Mouse (Mus musculus) heart, embryonic 14.5 days (tissue): Measurements from ENCODE around the gene Ppfibp2. TPM values are rescaled to one million over a fixed set of nuclear protein-coding genes. Genes with fewer than 3 reads are reported as not detected.

Source experiments
- ATAC-seq: fragments of 200-750 bp; cut with Nextera tagmentation; 2 replicates; pipeline ENCODE4 v1.8.0; 2017; ENCODE audit warnings: low read depth, moderate TSS enrichment; ENCODE audit not compliant: insufficient number of reproducible peaks, insufficient read depth, low FRiP score
- H3K27ac ChIP-seq, 2 experiments: fragments of 200-500 bp in 1 of 2; fragments of 300-500 bp in 1 of 2; sonication (generic) in 1 of 2; replicated peaks in 1 of 2; 2 replicates each; pipeline ENCODE4 v1.5.1; 2012 to 2014; ENCODE audit warnings: low read depth in 2 of 2, low read length in 2 of 2, control low read depth in 1 of 2, mild to moderate bottlenecking in 1 of 2, mixed read lengths in 1 of 2; ENCODE audit not compliant: control insufficient read depth in 1 of 2, insufficient read depth in 1 of 2
- H3K27me3 ChIP-seq: fragments of 300-500 bp; sonication (generic); 2 replicates; pipeline ENCODE4 v1.6.1; 2014; ENCODE audit warnings: mild to moderate bottlenecking, low read length, control low read depth; ENCODE audit not compliant: control insufficient read depth, insufficient read depth
- H3K36me3 ChIP-seq: fragments of 300-500 bp; sonication (generic); 2 replicates; pipeline ENCODE4 v1.6.1; 2014; ENCODE audit warnings: mild to moderate bottlenecking, control low read depth, low read length, mixed read lengths; ENCODE audit not compliant: control insufficient read depth, insufficient read depth
- H3K4me1 ChIP-seq, 2 experiments: fragments of 200-500 bp in 1 of 2; fragments of 300-500 bp in 1 of 2; sonication (generic) in 1 of 2; 2 replicates each; pipeline ENCODE4 v1.6.1; 2012 to 2014; ENCODE audit warnings: low read length in 2 of 2, control low read depth in 1 of 2, mixed read lengths in 1 of 2; ENCODE audit not compliant: control insufficient read depth in 2 of 2, insufficient read depth in 2 of 2
- H3K4me2 ChIP-seq: fragments of 300-500 bp; sonication (generic); 2 replicates; pipeline ENCODE4 v1.6.1; 2014; ENCODE audit warnings: mild to moderate bottlenecking, low read length
- H3K4me3 ChIP-seq, 2 experiments: fragments of 200-500 bp in 1 of 2; fragments of 300-500 bp in 1 of 2; sonication (generic) in 1 of 2; 2 replicates each; pipeline ENCODE4 v1.5.1; 2012 to 2014; ENCODE audit warnings: low read length in 2 of 2, mild to moderate bottlenecking in 2 of 2, control low read depth in 1 of 2, low read depth in 1 of 2, moderate library complexity in 1 of 2; ENCODE audit not compliant: control insufficient read depth in 1 of 2, insufficient read depth in 1 of 2
- H3K9ac ChIP-seq: fragments of 300-500 bp; sonication (generic); 2 replicates; pipeline ENCODE4 v1.6.1; 2014; ENCODE audit warnings: mild to moderate bottlenecking, low read length
- H3K9me3 ChIP-seq: fragments of 300-500 bp; sonication (generic); 2 replicates; pipeline ENCODE4 v1.6.1; 2016; ENCODE audit warnings: low read length, control low read depth; ENCODE audit not compliant: control insufficient read depth
- WGBS: fragments of 180-500 bp; shearing (Covaris S2); extraction: QIAGEN DNeasy Blood & Tissue Kit; methylation state at CpG from one replicate; pipeline ENCODE4 v1.1.7; 2014; 5-methylcytosine and 5-hydroxymethylcytosine counted together
- polyA plus RNA-seq: library from polyadenylated mRNA; unstranded; fragments of >200 nt; fragmentation: Nextera tagmentation; extraction: Ambion mirVana; gene quantifications from 2 replicates; pipeline ENCODE4 v1.2.1, GENCODE M21; 2014

Gene Ppfibp2
- polyA plus RNA-seq, 1 experiment from 2014 or later: 7.3 TPM

DNA sequence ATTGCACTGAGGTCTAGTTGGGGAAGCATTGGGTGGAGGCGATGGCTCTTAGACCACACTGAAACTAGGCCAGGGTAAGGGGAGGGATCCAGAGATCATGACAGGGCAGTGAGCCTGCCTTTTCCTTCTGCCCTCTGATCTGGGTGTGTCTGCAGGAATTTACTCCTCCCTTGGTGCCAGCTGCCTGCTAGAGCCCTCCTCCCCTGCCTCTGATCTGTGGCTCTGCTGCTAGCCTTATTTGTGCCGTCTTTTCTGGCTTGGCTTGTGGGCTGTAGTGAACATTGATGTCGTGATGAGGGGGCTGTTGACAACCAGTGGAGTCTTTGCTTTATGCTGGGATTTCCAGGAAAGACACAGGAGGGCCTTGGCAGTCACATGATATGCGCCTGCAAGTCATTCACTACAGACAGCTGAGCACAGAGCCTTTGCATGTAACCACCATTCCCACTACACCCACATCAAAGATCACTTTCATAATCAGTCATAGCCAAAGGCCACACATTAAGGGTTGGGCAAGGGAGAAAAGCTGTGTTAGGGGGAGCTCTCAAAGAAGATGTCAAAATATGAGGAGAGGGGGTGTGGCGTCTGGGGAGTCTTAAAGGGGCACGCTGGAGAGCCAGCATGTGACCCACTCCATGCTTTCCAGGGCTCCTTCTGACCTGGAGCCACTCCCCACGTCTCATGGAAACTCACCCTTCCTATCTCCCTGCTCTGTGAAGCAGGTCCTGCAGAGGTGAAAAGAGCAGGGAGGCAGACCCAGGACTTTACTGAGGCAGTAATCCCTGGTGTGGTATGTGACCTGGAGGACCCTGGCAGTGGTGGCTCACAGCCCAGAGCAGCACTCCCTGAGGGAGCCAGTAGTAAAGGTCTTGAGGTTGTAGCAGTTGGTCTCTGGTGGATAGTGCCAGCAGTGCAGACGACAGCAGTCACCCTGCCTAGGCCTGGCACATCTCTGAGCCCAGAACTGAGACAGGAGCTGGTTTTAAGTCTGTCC lies 69.4 kb downstream of the Ppfibp2 start:
- Histone ChIP-seq H3K4me2 (peak overlapping the region; percentile 79), H3K36me3 (no peaks in the 10 kb centered on the region), H3K4me3 (0 out of 4 replicates have a peak overlapping the region, but pooled peaks of 1 of the 2 experiments have one; percentile 48), H3K9ac (peak overlapping the region; percentile 77; the same call in 1 of the 2 replicates), H3K4me1 (peaks cover 28 to 38% of the 10 kb centered on the region in 2 experiments), H3K27me3 (no peaks in the 10 kb centered on the region), H3K9me3 (no peaks in the 10 kb centered on the region), H3K27ac (peak overlapping the region; percentile 91 to 96)
- ATAC-seq: peak; percentile 37
- WGBS: 29% methylated on average over 8 of the region's 8 CpGs

DNA sequence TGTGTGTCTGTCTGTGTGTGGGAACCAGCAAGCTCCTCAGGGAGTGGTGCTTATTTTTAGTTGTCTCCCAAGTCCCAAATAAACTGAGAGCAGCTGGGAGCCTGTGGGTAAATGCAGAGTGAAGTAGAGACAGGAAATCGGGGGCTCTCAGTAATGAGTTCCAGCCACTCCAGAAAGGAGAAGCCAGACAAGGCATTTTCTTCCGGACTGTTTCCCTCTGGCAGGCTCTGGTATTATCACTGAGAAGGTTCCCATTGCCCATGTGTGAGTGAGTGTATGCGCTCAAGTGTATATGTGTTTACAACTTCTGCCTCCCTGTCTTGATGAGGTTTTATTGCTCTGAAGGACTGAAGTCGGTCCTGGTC lies 70.2 kb downstream of the Ppfibp2 start:
- Histone ChIP-seq H3K27me3 (no peaks in the 10 kb centered on the region), H3K4me2 (peak overlapping the region; percentile 79), H3K9ac (peak overlapping the region; percentile 77), H3K4me3 (peak overlapping the region; percentile 44 to 48), H3K4me1 (peaks cover 28 to 38% of the 10 kb centered on the region in 2 experiments), H3K9me3 (no peaks in the 10 kb centered on the region), H3K36me3 (no peaks in the 10 kb centered on the region), H3K27ac (peak overlapping the region; percentile 91 to 96)
- 20% methylated on average over 4 of the region's 4 CpGs for WGBS
- 0 out of 2 replicates have a peak, but pooled peaks have one; percentile 3 for ATAC-seq

DNA sequence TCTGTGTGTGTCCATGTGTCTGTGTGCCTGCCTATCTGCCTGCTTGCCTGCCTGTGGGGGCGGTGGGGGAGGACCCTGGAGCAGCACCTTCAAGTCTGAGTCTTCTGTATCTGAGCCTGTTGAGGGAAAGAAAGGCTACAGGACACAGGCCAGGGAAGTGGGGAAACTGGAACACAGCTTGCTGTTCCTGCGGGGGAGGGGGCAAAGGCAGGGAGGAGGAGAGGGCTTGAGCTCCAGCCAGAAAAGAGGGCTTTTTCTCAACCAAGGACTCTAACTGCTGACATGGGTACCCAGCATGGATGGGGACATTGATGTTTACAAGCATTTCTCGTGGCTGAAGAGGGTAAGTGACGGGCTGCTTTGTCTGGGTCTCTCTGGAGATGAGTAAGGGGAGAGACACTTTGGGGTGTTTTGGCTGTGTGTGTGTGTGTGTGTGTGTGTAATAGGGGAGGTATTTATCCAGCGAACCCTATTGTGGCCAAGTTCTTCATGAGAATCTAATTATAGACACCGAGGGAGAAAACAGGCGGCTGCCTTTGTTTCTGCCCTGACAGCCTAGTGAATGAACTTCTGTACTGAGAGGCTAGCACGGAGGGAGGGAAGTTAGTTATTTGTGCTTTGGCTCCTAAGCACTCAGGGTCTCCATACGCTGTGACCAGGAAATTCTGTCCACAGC lies 70.7 kb downstream of the Ppfibp2 start:
- Histone ChIP-seq H3K27me3 (no peaks in the 10 kb centered on the region), H3K4me1 (peaks cover 28 to 38% of the 10 kb centered on the region in 2 experiments), H3K36me3 (no peaks in the 10 kb centered on the region), H3K27ac (peak overlapping the region; percentile 91 to 96), H3K4me2 (peak overlapping the region; percentile 79), H3K9ac (peak overlapping the region; percentile 77), H3K4me3 (peak overlapping the region; percentile 44 to 48), H3K9me3 (no peaks in the 10 kb centered on the region)
- peak; percentile 24; the same call in 1 of the 2 replicates for ATAC-seq
- 6% methylated on average over 9 of the region's 9 CpGs for WGBS

DNA sequence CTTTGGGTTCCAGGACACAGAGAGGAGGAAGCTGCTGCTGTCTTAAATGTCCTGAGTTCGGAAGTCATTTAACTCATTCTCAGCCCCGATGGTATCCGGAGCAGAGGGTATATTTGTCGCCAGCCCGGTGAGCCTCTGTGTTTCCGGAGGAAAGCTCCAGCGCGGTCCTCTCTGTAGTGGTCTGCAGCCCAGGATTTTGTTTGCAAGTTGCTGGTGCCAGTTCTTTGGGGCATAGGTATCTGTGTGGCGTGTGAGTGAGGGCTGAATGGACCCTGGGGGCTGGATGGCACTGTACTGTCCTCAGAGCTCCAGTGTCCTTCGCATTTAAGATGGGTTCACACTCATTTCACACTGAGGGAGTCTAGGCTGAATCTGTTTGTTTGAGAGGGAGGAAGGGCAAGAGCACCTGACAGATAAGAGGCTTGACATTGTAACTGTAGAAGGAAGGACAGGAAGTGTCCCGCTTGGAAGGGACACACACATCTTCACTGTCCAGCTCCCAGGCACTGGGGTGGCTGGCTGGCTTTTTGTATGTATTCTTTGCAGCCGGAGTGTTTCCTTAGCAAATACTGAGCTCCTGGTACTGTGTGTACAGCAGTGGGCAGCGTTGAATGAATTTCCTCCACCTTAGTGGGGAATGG lies 71.4 kb downstream of the Ppfibp2 start:
- Histone ChIP-seq H3K36me3 (no peaks in the 10 kb centered on the region), H3K27ac (peak overlapping the region; percentile 91 to 96), H3K4me3 (peak overlapping the region; percentile 44 to 48), H3K27me3 (no peaks in the 10 kb centered on the region), H3K9me3 (no peaks in the 10 kb centered on the region), H3K4me1 (peaks cover 28 to 38% of the 10 kb centered on the region in 2 experiments), H3K4me2 (peak overlapping the region; percentile 79), H3K9ac (peak overlapping the region; percentile 77)
- 27% methylated on average over 13 of the region's 13 CpGs for WGBS
- ATAC-seq: peak; percentile 12; the same call in 1 of the 2 replicates

DNA sequence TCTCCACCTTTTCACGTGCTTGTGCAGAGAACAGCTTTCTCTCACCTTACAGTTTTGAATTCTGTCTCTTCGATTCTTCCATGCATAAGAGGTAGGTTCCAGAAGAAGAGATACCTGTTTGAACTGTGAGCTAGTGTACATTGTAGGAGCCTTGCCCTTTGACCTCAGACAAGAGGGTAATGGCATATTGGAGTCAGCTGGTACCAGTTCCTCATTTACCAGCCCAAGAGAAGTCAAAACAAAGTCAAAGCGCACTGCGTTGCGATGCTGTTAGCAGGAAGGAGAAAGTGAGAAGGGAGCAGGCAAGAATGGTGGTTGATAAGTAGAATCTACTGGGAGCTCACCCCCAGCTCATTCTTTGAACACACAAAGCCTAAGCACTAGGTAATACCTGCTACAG lies 73.5 kb downstream of the Ppfibp2 start:
- ATAC-seq: no peak
- no peaks in the 10 kb centered on the region for H3K36me3 ChIP-seq
- H3K9me3 ChIP-seq: no peaks in the 10 kb centered on the region
- no peaks in the 10 kb centered on the region for H3K27me3 ChIP-seq
- H3K27ac ChIP-seq: no peak overlapping the region
- peaks cover 24 to 35% of the 10 kb centered on the region in 2 experiments for H3K4me1 ChIP-seq
- WGBS: 86% methylated on average over 5 of the region's 5 CpGs
- H3K4me3 ChIP-seq: no peak overlapping the region
- no peak overlapping the region for H3K4me2 ChIP-seq
- no peak overlapping the region for H3K9ac ChIP-seq

DNA sequence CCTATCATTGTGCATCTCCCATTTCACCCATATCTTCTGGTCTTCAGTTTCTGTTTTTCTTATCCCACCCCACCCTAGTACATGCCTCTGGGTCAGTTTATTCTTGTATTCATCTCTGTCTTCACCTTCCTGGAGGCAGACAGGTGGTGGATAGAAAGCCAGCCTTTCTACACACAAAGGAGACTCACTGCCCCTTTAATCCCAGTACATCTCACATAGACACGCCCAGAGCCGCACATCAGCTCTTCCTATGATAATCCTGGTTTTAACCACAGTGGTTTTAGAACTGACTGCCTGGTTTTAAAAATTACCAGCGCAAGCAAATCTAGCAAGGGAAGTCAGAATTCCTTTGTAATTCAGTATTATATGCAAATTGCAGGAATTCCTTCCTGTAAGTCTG lies 80.2 kb downstream of the Ppfibp2 start:
- no peak for ATAC-seq
- Histone ChIP-seq H3K4me3 (no peak overlapping the region), H3K36me3 (no peaks in the 10 kb centered on the region), H3K9ac (no peak overlapping the region), H3K27ac (no peak overlapping the region), H3K27me3 (no peaks in the 10 kb centered on the region), H3K4me2 (no peak overlapping the region), H3K9me3 (no peaks in the 10 kb centered on the region), H3K4me1 (peaks cover 3 to 15% of the 10 kb centered on the region in 2 experiments)
- 78% methylated on average over 3 of the region's 3 CpGs for WGBS
